Comparison of ENCODE assay signal across 7 mouse cellular contexts in genomic region chr12:119102106-119102505, GRCm38 (mm10).
DNase-seq lines count a peak whose midpoint lies in the region; ATAC-seq and TF ChIP-seq lines count a peak whose summit lies in the region.
"Not testable (repeated sequence)": the region's sequence is repeated elsewhere in the genome, so short reads cannot be mapped to it uniquely, and the experiment has no call there.

No protein-coding gene starts in this region.

- H3K36me3 ChIP-seq in kidney, adult 2 months (ENCODE audit: control insufficient read depth, insufficient read depth, low read length); kidney, embryonic 15.5 days: not testable (repeated sequence)

- peak; percentile 21 for DNase-seq in kidney, adult 11 months
- peak; percentile 15 for DNase-seq in kidney, adult 18-20 months
- DNase-seq in kidney, adult 2 months = peak; percentile 68
- peak; percentile 34 to 43 for DNase-seq in kidney, adult 8-10 months
- peak; percentile 70 for DNase-seq in kidney, adult 9 months
- DNase-seq in kidney, postnatal 36 days = peak; percentile 16 to 36

- not testable (repeated sequence) for H3K4me2 ChIP-seq in kidney, embryonic 15.5 days

- H3K9ac ChIP-seq in kidney, embryonic 15.5 days = not testable (repeated sequence)

- H3K4me1 ChIP-seq in kidney, adult 2 months (ENCODE audit: control insufficient read depth, insufficient read depth, low read length); kidney, embryonic 15.5 days: not testable (repeated sequence)

- 65% methylated on average over 2 of the region's 2 CpGs for WGBS in kidney, adult 2 months
- 79% methylated on average over 2 of the region's 2 CpGs for WGBS in kidney, embryonic 15.5 days

- H3K4me3 ChIP-seq in kidney, adult 2 months (ENCODE audit: insufficient read depth, low read depth, low read length); kidney, embryonic 15.5 days (replicated peaks): not testable (repeated sequence)

- not testable (repeated sequence) for H3K27me3 ChIP-seq in kidney, adult 2 months (replicated peaks; ENCODE audit: control insufficient read depth, insufficient read depth, low read length); kidney, embryonic 15.5 days

- not testable (repeated sequence) for H3K9me3 ChIP-seq in kidney, embryonic 15.5 days (replicated peaks)

- not testable (repeated sequence) for H3K27ac ChIP-seq in kidney, adult 2 months (ENCODE audit: insufficient read depth, low read depth, low read length); kidney, embryonic 15.5 days

- TF ChIP-seq CTCF in kidney, adult 2 months (conservative IDR thresholded peaks at IDR 0.05; ENCODE audit: insufficient read depth, insufficient read length, low read depth, low read length) = not testable (repeated sequence)

- not testable (repeated sequence) for TF ChIP-seq POLR2A in kidney, adult 2 months (IDR thresholded peaks at IDR 0.05; ENCODE audit: low read depth, low read length)

- ATAC-seq in kidney, embryonic 15.5 days (replicated peaks; ENCODE audit: low FRiP score) = 0 out of 2 replicates have a peak, but pooled peaks have one; percentile 33

Comparison
In these comparisons a context has a peak if more than half of its experiments do, and no peak if none do; other contexts are left out.
1. DNase-seq: peak in every context shown above with its lines; median percentile 70 in kidney, adult 9 months; 68 in kidney, adult 2 months; 38 in kidney, adult 8-10 months; 26 in kidney, postnatal 36 days; 21 in kidney, adult 11 months; 15 in kidney, adult 18-20 months.